In genomic region chr4:137301635-137302034, GRCm38 (mm10) we compare ENCODE assay signal across 15 mouse cellular contexts. TPM values are rescaled to one million over a fixed set of nuclear protein-coding genes. Genes with fewer than 3 reads are reported as not detected.
A peak's percentile ranks its signal among the peaks of the same experiment; 100 is the strongest.
DNase-seq lines count a peak whose midpoint lies in the region; ATAC-seq lines count a peak whose summit lies in the region.
"Had no signal": no experiment of that assay in that cellular context is flagged by ENCODE, and none has a peak within 500 bp of the region (broad histone marks: within the 10 kb centered on the region; RNA-seq: fewer than 3 reads in every experiment).

No protein-coding gene starts in this region.

- H3K4me2 ChIP-seq in kidney, embryonic 16.5 days (replicated peaks; ENCODE audit: low read depth, low read length) = no peak overlapping the region
- H3K4me2 ChIP-seq in hindbrain, embryonic 13.5 days = no peak overlapping the region
- H3K4me2 ChIP-seq in neural tube, embryonic 14.5 days (ENCODE audit: low read depth, low read length) = no peak overlapping the region

- no peak overlapping the region for H3K4me3 ChIP-seq in kidney, embryonic 16.5 days (ENCODE audit: low read length)
- H3K4me3 ChIP-seq in hindbrain, embryonic 13.5 days = no peak overlapping the region
- no peak overlapping the region for H3K4me3 ChIP-seq in neural tube, embryonic 14.5 days (ENCODE audit: low read depth, low read length)
- H3K4me3 ChIP-seq: megakaryocyte, embryonic 14.5 days had no signal

- H3K27me3 ChIP-seq in kidney, embryonic 16.5 days (ENCODE audit: insufficient read depth, low read length) = no peaks in the 10 kb centered on the region
- H3K27me3 ChIP-seq in hindbrain, embryonic 13.5 days = no peaks in the 10 kb centered on the region
- no peaks in the 10 kb centered on the region for H3K27me3 ChIP-seq in neural tube, embryonic 14.5 days (ENCODE audit: control insufficient read depth, insufficient read depth, low read length)
- H3K27me3 ChIP-seq: CH12.LX; megakaryocyte, embryonic 14.5 days had no signal

- H3K36me3 ChIP-seq in kidney, embryonic 16.5 days (ENCODE audit: insufficient read depth, low read length) = no peaks in the 10 kb centered on the region
- H3K36me3 ChIP-seq in hindbrain, embryonic 13.5 days = no peaks in the 10 kb centered on the region
- H3K36me3 ChIP-seq in neural tube, embryonic 14.5 days (ENCODE audit: control insufficient read depth, insufficient read depth, low read length) = no peaks in the 10 kb centered on the region

- no peak for DNase-seq in kidney, adult 9 months
- DNase-seq in retina, postnatal 1 day = peak; percentile 63
- DNase-seq in retina, embryonic 14.5 days (ENCODE audit: low spot score) = no peak
- DNase-seq in urinary bladder, postnatal 36 days (ENCODE audit: low spot score in 2 of 2) = no peak
- DNase-seq in adipocyte (ENCODE audit: low spot score) = no peak
- DNase-seq: adrenal gland, postnatal 25 days; cerebellum, adult 11-12 months; heart, adult 18-20 months; heart, postnatal 4 days; lung, adult 2 months had no signal

- no peak overlapping the region for H3K27ac ChIP-seq in kidney, embryonic 16.5 days (ENCODE audit: low read length)
- peak overlapping the region; percentile 55; the same call in 1 of the 2 replicates for H3K27ac ChIP-seq in hindbrain, embryonic 13.5 days
- H3K27ac ChIP-seq in neural tube, embryonic 14.5 days (ENCODE audit: low read depth, low read length) = no peak overlapping the region

- ATAC-seq in kidney, embryonic 16.5 days (ENCODE audit: low FRiP score, low TSS enrichment) = no peak
- no peak for ATAC-seq in hindbrain, embryonic 13.5 days (ENCODE audit: low FRiP score)
- peak; percentile 54; the same call in 1 of the 2 replicates for ATAC-seq in neural tube, embryonic 14.5 days (ENCODE audit: low read depth)

- H3K9me3 ChIP-seq in kidney, embryonic 16.5 days (ENCODE audit: low read length) = no peaks in the 10 kb centered on the region
- H3K9me3 ChIP-seq in hindbrain, embryonic 13.5 days = no peaks in the 10 kb centered on the region
- H3K9me3 ChIP-seq in neural tube, embryonic 14.5 days (ENCODE audit: control insufficient read depth, low read length) = no peaks in the 10 kb centered on the region
- H3K9me3 ChIP-seq: megakaryocyte, embryonic 14.5 days had no signal

- H3K4me1 ChIP-seq in kidney, embryonic 16.5 days (ENCODE audit: insufficient read depth, low read length) = peaks cover 30% of the 10 kb centered on the region
- H3K4me1 ChIP-seq in hindbrain, embryonic 13.5 days (replicated peaks) = peaks cover 16% of the 10 kb centered on the region
- H3K4me1 ChIP-seq in neural tube, embryonic 14.5 days (ENCODE audit: control insufficient read depth, insufficient read depth, low read length) = peaks cover 11% of the 10 kb centered on the region

- 53% methylated on average over 16 of the region's 16 CpGs for WGBS in kidney, embryonic 16.5 days
- WGBS in hindbrain, embryonic 13.5 days = 68% methylated on average over 16 of the region's 16 CpGs
- whole genome bisulfite sequencing in neural tube, embryonic 14.5 days = 39% methylated on average over 16 of the region's 16 CpGs

- H3K9ac ChIP-seq in kidney, embryonic 16.5 days (replicated peaks; ENCODE audit: low read length) = 0 out of 2 replicates have a peak overlapping the region, but pooled peaks have one; percentile 9
- H3K9ac ChIP-seq in hindbrain, embryonic 13.5 days = no peak overlapping the region
- no peak overlapping the region for H3K9ac ChIP-seq in neural tube, embryonic 14.5 days (replicated peaks; ENCODE audit: low read depth, low read length)

RNA-seq across cellular contexts. Expression of gene Wnt4, which starts 24.3 kb away (rescaled TPM):
- polyA plus RNA-seq in kidney, embryonic 16.5 days (2015; fragmentation: Nextera tagmentation; extraction: Ambion mirVana) = 7.9 and 10.8 TPM in 2 replicates
- 1.2 and 1.5 TPM in 2 replicates for polyA plus RNA-seq in hindbrain, embryonic 13.5 days (2015; fragmentation: Nextera tagmentation; extraction: Ambion mirVana)
- 1.7 and 3.5 TPM in 2 replicates for polyA plus RNA-seq in neural tube, embryonic 14.5 days (2014; fragmentation: Nextera tagmentation; extraction: Ambion mirVana)

RNA-seq across cellular contexts. Expression of gene Cdc42, which starts 55.9 kb away (rescaled TPM):
- 739 and 758 TPM in 2 replicates for polyA plus RNA-seq in kidney, embryonic 16.5 days (2015; fragmentation: Nextera tagmentation; extraction: Ambion mirVana)
- polyA plus RNA-seq in hindbrain, embryonic 13.5 days (2015; fragmentation: Nextera tagmentation; extraction: Ambion mirVana) = 840 and 841 TPM in 2 replicates
- polyA plus RNA-seq in neural tube, embryonic 14.5 days (2014; fragmentation: Nextera tagmentation; extraction: Ambion mirVana) = 997 and 1,001 TPM in 2 replicates
